Mouse (Mus musculus): ENCODE measurements around the gene Prr29. TPM values are rescaled to one million over a fixed set of nuclear protein-coding genes. Genes with fewer than 3 reads are reported as not detected.

The Prr29 gene
- polyA plus RNA-seq, 1 experiment from 2014 or later: 0.41 TPM

GRCm38 (mm10) chr11:106325566-106326206, 39.6 kb upstream of the Prr29 start:
- H3K9me3 ChIP-seq (ENCODE audit: control insufficient read depth, low read length): no peaks in the 10 kb centered on the region
- ATAC-seq (ENCODE audit: low FRiP score, low TSS enrichment): peak; percentile 46; the same call in 1 of the 2 replicates
- no peak overlapping the region for H3K4me3 ChIP-seq (ENCODE audit: low read depth, low read length)
- H3K4me1 ChIP-seq (replicated peaks; ENCODE audit: control insufficient read depth, insufficient read depth): no peaks in the 10 kb centered on the region
- DNase-seq (ENCODE audit: low spot score): peak; percentile 74
- no peaks in the 10 kb centered on the region for H3K36me3 ChIP-seq (ENCODE audit: control insufficient read depth, insufficient read depth, low read length)
- WGBS: 66% methylated on average over 8 of the region's 8 CpGs
- TF ChIP-seq CTCF (IDR thresholded peaks at IDR 0.05; ENCODE audit: low read depth): peak; percentile 88
- TF ChIP-seq EP300 (optimal IDR thresholded peaks at IDR 0.05): no peak
- H3K27ac ChIP-seq (replicated peaks): no peak overlapping the region
- no peak overlapping the region for H3K9ac ChIP-seq (ENCODE audit: low read length)
- H3K4me2 ChIP-seq (replicated peaks; ENCODE audit: low read depth): no peak overlapping the region
- no peaks in the 10 kb centered on the region for H3K27me3 ChIP-seq (ENCODE audit: control insufficient read depth, insufficient read depth, low read length)

GRCm38 (mm10) chr11:106326475-106326874, 38.8 kb upstream of the Prr29 start:
- Histone ChIP-seq H3K4me2 (replicated peaks; ENCODE audit: low read depth) (no peak overlapping the region), H3K27ac (replicated peaks) (no peak overlapping the region), H3K4me1 (replicated peaks; ENCODE audit: control insufficient read depth, insufficient read depth) (no peaks in the 10 kb centered on the region), H3K9ac (ENCODE audit: low read length) (no peak overlapping the region), H3K9me3 (ENCODE audit: control insufficient read depth, low read length) (no peaks in the 10 kb centered on the region), H3K4me3 (ENCODE audit: low read depth, low read length) (no peak overlapping the region), H3K27me3 (ENCODE audit: control insufficient read depth, insufficient read depth, low read length) (no peaks in the 10 kb centered on the region), H3K36me3 (ENCODE audit: control insufficient read depth, insufficient read depth, low read length) (no peaks in the 10 kb centered on the region)
- ATAC-seq (ENCODE audit: low FRiP score, low TSS enrichment) (no peak), DNase-seq (ENCODE audit: low spot score) (no peak)
- 81% methylated on average over 8 of the region's 8 CpGs for WGBS
- TF ChIP-seq EP300 (optimal IDR thresholded peaks at IDR 0.05) (no peak), CTCF (IDR thresholded peaks at IDR 0.05; ENCODE audit: low read depth) (no peak)

- TF ChIP-seq EP300 (optimal IDR thresholded peaks at IDR 0.05) (no peak), CTCF (IDR thresholded peaks at IDR 0.05; ENCODE audit: low read depth) (no peak)
- Histone ChIP-seq H3K27me3 (ENCODE audit: control insufficient read depth, insufficient read depth, low read length) (no peaks in the 10 kb centered on the region), H3K9ac (ENCODE audit: low read length) (no peak overlapping the region), H3K4me2 (replicated peaks; ENCODE audit: low read depth) (no peak overlapping the region), H3K27ac (replicated peaks) (no peak overlapping the region), H3K9me3 (ENCODE audit: control insufficient read depth, low read length) (no peaks in the 10 kb centered on the region), H3K4me1 (replicated peaks; ENCODE audit: control insufficient read depth, insufficient read depth) (no peaks in the 10 kb centered on the region), H3K4me3 (ENCODE audit: low read depth, low read length) (no peak overlapping the region), H3K36me3 (ENCODE audit: control insufficient read depth, insufficient read depth, low read length) (no peaks in the 10 kb centered on the region)
- ATAC-seq (ENCODE audit: low FRiP score, low TSS enrichment): no peak
- no peak for DNase-seq (ENCODE audit: low spot score)
- WGBS: 35% methylated on average over 5 of the region's 5 CpGs
These were observed 36.8 kb upstream of the Prr29 start for GRCm38 (mm10) chr11:106328521-106328920.

- ATAC-seq (ENCODE audit: low FRiP score, low TSS enrichment): no peak
These were observed 36.1 kb upstream of the Prr29 start for GRCm38 (mm10) chr11:106329128-106329527.

GRCm38 (mm10) chr11:106329682-106330081, 35.6 kb upstream of the Prr29 start:
- TF ChIP-seq CTCF (IDR thresholded peaks at IDR 0.05; ENCODE audit: low read depth) (peak; percentile 77), EP300 (optimal IDR thresholded peaks at IDR 0.05) (no peak)
- Histone ChIP-seq H3K4me1 (replicated peaks; ENCODE audit: control insufficient read depth, insufficient read depth) (no peaks in the 10 kb centered on the region), H3K4me3 (ENCODE audit: low read depth, low read length) (no peak overlapping the region), H3K27me3 (ENCODE audit: control insufficient read depth, insufficient read depth, low read length) (no peaks in the 10 kb centered on the region), H3K4me2 (replicated peaks; ENCODE audit: low read depth) (no peak overlapping the region), H3K9me3 (ENCODE audit: control insufficient read depth, low read length) (no peaks in the 10 kb centered on the region), H3K27ac (replicated peaks) (no peak overlapping the region), H3K9ac (ENCODE audit: low read length) (no peak overlapping the region), H3K36me3 (ENCODE audit: control insufficient read depth, insufficient read depth, low read length) (no peaks in the 10 kb centered on the region)
- DNase-seq (ENCODE audit: low spot score) (peak; percentile 58), ATAC-seq (ENCODE audit: low FRiP score, low TSS enrichment) (no peak)
- WGBS: 53% methylated on average over 7 of the region's 7 CpGs

More at GRCm38 (mm10) chr11:106329128-106329527, 36.1 kb upstream of the Prr29 start:
- no peaks in the 10 kb centered on the region for H3K9me3 ChIP-seq (ENCODE audit: control insufficient read depth, low read length)
- no peaks in the 10 kb centered on the region for H3K4me1 ChIP-seq (replicated peaks; ENCODE audit: control insufficient read depth, insufficient read depth)
- no peak overlapping the region for H3K27ac ChIP-seq (replicated peaks)
- H3K9ac ChIP-seq (ENCODE audit: low read length): no peak overlapping the region
- H3K4me3 ChIP-seq (ENCODE audit: low read depth, low read length): no peak overlapping the region
- no peak for DNase-seq (ENCODE audit: low spot score)
- WGBS: 44% methylated on average over 6 of the region's 6 CpGs
- H3K27me3 ChIP-seq (ENCODE audit: control insufficient read depth, insufficient read depth, low read length): no peaks in the 10 kb centered on the region
- H3K36me3 ChIP-seq (ENCODE audit: control insufficient read depth, insufficient read depth, low read length): no peaks in the 10 kb centered on the region
- TF ChIP-seq EP300 (optimal IDR thresholded peaks at IDR 0.05) (no peak), CTCF (IDR thresholded peaks at IDR 0.05; ENCODE audit: low read depth) (no peak)
- no peak overlapping the region for H3K4me2 ChIP-seq (replicated peaks; ENCODE audit: low read depth)

- H3K27ac ChIP-seq (replicated peaks): no peak overlapping the region
- H3K4me1 ChIP-seq (replicated peaks; ENCODE audit: control insufficient read depth, insufficient read depth): no peaks in the 10 kb centered on the region
- 51% methylated on average over 4 of the region's 4 CpGs for WGBS
- no peaks in the 10 kb centered on the region for H3K27me3 ChIP-seq (ENCODE audit: control insufficient read depth, insufficient read depth, low read length)
- H3K36me3 ChIP-seq (ENCODE audit: control insufficient read depth, insufficient read depth, low read length): no peaks in the 10 kb centered on the region
- DNase-seq (ENCODE audit: low spot score) (no peak), ATAC-seq (ENCODE audit: low FRiP score, low TSS enrichment) (no peak)
- no peak overlapping the region for H3K4me2 ChIP-seq (replicated peaks; ENCODE audit: low read depth)
- H3K9ac ChIP-seq (ENCODE audit: low read length): no peak overlapping the region
- no peak overlapping the region for H3K4me3 ChIP-seq (ENCODE audit: low read depth, low read length)
- TF ChIP-seq EP300 (optimal IDR thresholded peaks at IDR 0.05) (no peak), CTCF (IDR thresholded peaks at IDR 0.05; ENCODE audit: low read depth) (no peak)
- H3K9me3 ChIP-seq (ENCODE audit: control insufficient read depth, low read length): no peaks in the 10 kb centered on the region
These were observed 32.8 kb upstream of the Prr29 start for GRCm38 (mm10) chr11:106332458-106332857.

Data from stomach, postnatal 0 days (tissue).